Mouse (Mus musculus) heart, postnatal 0 days (tissue): Measurements from ENCODE around the gene Tmprss15.

Source experiments
- CTCF ChIP-seq: IDR thresholded peaks from 2 replicates; pipeline ENCODE4 v1.5.1; 2016; ENCODE audit warnings: antibody characterized with exemption, control low read depth, low read depth
- EP300 ChIP-seq: IDR thresholded peaks from 2 replicates; pipeline ENCODE4 v1.6.1; 2016; ENCODE audit warnings: antibody characterized with exemption, low read depth

GRCm38 (mm10) chr16:78931287-78932025, 159.4 kb downstream of the Tmprss15 start:
- TF ChIP-seq CTCF (no peak), EP300 (no peak)
